Mouse (Mus musculus) MEL (cell line): ENCODE measurements at regions not wholly inside any gene's neighbourhood (a gene's known extent, or its start where the extent isn't known, plus 50 kb on each side); places are given as distances from the start of the nearest gene placed in this dataset.

Experiments used
- CTCF ChIP-seq, 3 experiments: IDR thresholded peaks in 2 of 3; conservative IDR thresholded peaks in 1 of 3; 2 replicates each; pipeline ENCODE4 v1.5.1; 2011 to 2012; ENCODE audit warnings: low read length in 3 of 3, low read depth in 2 of 3, mild to moderate bottlenecking in 2 of 3, improper control_type of control experiment in 1 of 3, inconsistent platforms in 1 of 3, mixed read lengths in 1 of 3, moderate library complexity in 1 of 3; ENCODE audit not compliant: control insufficient read depth in 1 of 3, insufficient read depth in 1 of 3, poor library complexity in 1 of 3, severe bottlenecking in 1 of 3
- GATA1 ChIP-seq: IDR thresholded peaks from 2 replicates; pipeline ENCODE4 v1.6.1; 2011; ENCODE audit warnings: low read depth, low read length, improper control_type of control experiment
- HCFC1 ChIP-seq: IDR thresholded peaks from 2 replicates; pipeline ENCODE4 v1.6.1; 2012; ENCODE audit warnings: low read depth, mild to moderate bottlenecking, inconsistent platforms, low read length, improper control_type of control experiment, moderate library complexity
- NRF1 ChIP-seq: IDR thresholded peaks from 2 replicates; pipeline ENCODE4 v1.6.1; 2014; ENCODE audit warnings: low read depth, mild to moderate bottlenecking, inconsistent platforms, low read length, improper control_type of control experiment, moderate library complexity; ENCODE audit not compliant: poor library complexity, insufficient read depth, severe bottlenecking
- POLR2A ChIP-seq, 2 experiments: IDR thresholded peaks; 2 replicates each; pipeline ENCODE4 v1.6.1; 2011 to 2012; ENCODE audit warnings: low read length in 2 of 2, mild to moderate bottlenecking in 2 of 2, control low read depth in 1 of 2, improper control_type of control experiment in 1 of 2, low read depth in 1 of 2, moderate library complexity in 1 of 2; ENCODE audit not compliant: control insufficient read depth in 1 of 2, insufficient read depth in 1 of 2, poor library complexity in 1 of 2
- TBP ChIP-seq: IDR thresholded peaks from 2 replicates; pipeline ENCODE4 v1.8.0; 2011; ENCODE audit warnings: low read depth, low read length, improper control_type of control experiment

DNA sequence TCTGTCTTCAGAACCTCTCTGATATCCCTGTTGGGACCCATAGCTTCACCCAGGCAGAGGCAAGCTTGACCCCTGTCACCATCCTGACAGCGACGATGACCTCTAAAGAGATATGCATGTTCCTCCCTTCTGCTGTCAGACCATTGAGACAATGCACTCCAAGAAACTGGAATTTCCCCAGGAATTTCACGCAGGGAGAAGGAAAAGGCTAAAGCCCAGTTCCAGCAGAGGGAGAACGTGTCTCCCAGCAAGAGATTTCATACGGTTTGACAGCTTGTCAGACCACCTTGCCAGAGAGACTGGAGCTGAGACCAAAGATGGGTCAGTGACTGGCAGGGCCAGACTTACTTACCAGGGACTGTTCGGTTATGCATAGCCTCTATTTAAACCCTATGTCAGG is 167.9 kb downstream of the Rplp1 start:
- TF ChIP-seq TBP (no peak), CTCF (IDR thresholded peaks at IDR 0.05 in 2 of 3, conservative IDR thresholded peaks at IDR 0.05 in 1 of 3; ENCODE audit: control insufficient read depth in 1 of 3, insufficient read depth in 1 of 3, low read depth in 2 of 3, low read length in 3 of 3, poor library complexity in 1 of 3, severe bottlenecking in 1 of 3) (no peak), POLR2A (IDR thresholded peaks at IDR 0.05; ENCODE audit: control insufficient read depth in 1 of 2, insufficient read depth in 1 of 2, low read depth in 1 of 2, low read length in 2 of 2, poor library complexity in 1 of 2) (no peak), GATA1 (no peak), HCFC1 (no peak), NRF1 (no peak)
